Mouse (Mus musculus) stomach, postnatal 0 days (tissue): Measurements from ENCODE around the gene Clmp. TPM values are rescaled to one million over a fixed set of nuclear protein-coding genes. Genes with fewer than 3 reads are reported as not detected.
A peak's percentile ranks its signal among the peaks of the same experiment; 100 is the strongest.

Experiments
- ATAC-seq: fragments of 200-750 bp; cut with Nextera tagmentation; 2 replicates; pipeline ENCODE4 v1.8.0; 2017; ENCODE audit not compliant: low FRiP score, low TSS enrichment
- DNase-seq: peaks from one replicate; pipeline ENCODE4 v3.0.0-alpha.2; 2016; ENCODE audit warnings: low spot score
- H3K27ac ChIP-seq: fragments of 300-500 bp; sonication (generic); replicated peaks from 2 replicates; pipeline ENCODE4 v1.5.1; 2014; ENCODE audit warnings: mild to moderate bottlenecking, control low read depth
- H3K27me3 ChIP-seq: fragments of 300-500 bp; sonication (generic); 2 replicates; pipeline ENCODE4 v1.6.1; 2014; ENCODE audit warnings: low read length; ENCODE audit not compliant: control insufficient read depth, insufficient read depth
- H3K36me3 ChIP-seq: fragments of 300-500 bp; sonication (generic); 2 replicates; pipeline ENCODE4 v1.6.1; 2014; ENCODE audit warnings: low read length, mixed read lengths; ENCODE audit not compliant: control insufficient read depth, insufficient read depth
- H3K4me1 ChIP-seq: fragments of 300-500 bp; sonication (generic); replicated peaks from 2 replicates; pipeline ENCODE4 v1.6.1; 2014; ENCODE audit warnings: antibody characterized with exemption; ENCODE audit not compliant: control insufficient read depth, insufficient read depth
- H3K4me2 ChIP-seq: fragments of 300-500 bp; sonication (generic); replicated peaks from 2 replicates; pipeline ENCODE4 v1.6.1; 2014; ENCODE audit warnings: low read depth, mild to moderate bottlenecking, control low read depth, moderate library complexity
- H3K4me3 ChIP-seq: fragments of 300-500 bp; sonication (generic); 2 replicates; pipeline ENCODE4 v1.5.1; 2014; ENCODE audit warnings: low read depth, low read length, control low read depth
- H3K9ac ChIP-seq: fragments of 300-500 bp; sonication (generic); 2 replicates; pipeline ENCODE4 v1.6.1; 2014; ENCODE audit warnings: mild to moderate bottlenecking, low read length, control low read depth, mixed read lengths
- H3K9me3 ChIP-seq: fragments of 300-500 bp; sonication (generic); 2 replicates; pipeline ENCODE4 v1.6.1; 2016; ENCODE audit warnings: low read length; ENCODE audit not compliant: control insufficient read depth
- CTCF ChIP-seq: IDR thresholded peaks from 2 replicates; pipeline ENCODE4 v1.5.1; 2016; ENCODE audit warnings: antibody characterized with exemption, low read depth, mild to moderate bottlenecking, moderate library complexity
- EP300 ChIP-seq: optimal IDR thresholded peaks from 2 replicates; pipeline ENCODE3; 2016; ENCODE audit warnings: antibody characterized with exemption
- WGBS: fragments of 180-500 bp; shearing (Covaris S2); extraction: QIAGEN DNeasy Blood & Tissue Kit; methylation state at CpG from one replicate; pipeline ENCODE4 v1.1.7; 2014; 5-methylcytosine and 5-hydroxymethylcytosine counted together
- polyA plus RNA-seq: library from polyadenylated mRNA; unstranded; fragments of >200 nt; fragmentation: Nextera tagmentation; extraction: Ambion mirVana; gene quantifications from 2 replicates; pipeline ENCODE4 v1.2.1, GENCODE M21; 2015

Gene Clmp
- polyA plus RNA-seq, 1 experiment from 2014 or later: 17.7 TPM

GRCm38 (mm10) chr9:40730701-40731590, 45.2 kb downstream of the Clmp start:
- H3K4me1 ChIP-seq: no peaks in the 10 kb centered on the region; the same call in 1 of the 2 replicates
- DNase-seq (peak; percentile 79), ATAC-seq (peak; percentile 88)
- under 1% methylated on average over 35 of the region's 35 CpGs for WGBS
- H3K4me3 ChIP-seq: peak overlapping the region; percentile 41
- H3K36me3 ChIP-seq: no peaks in the 10 kb centered on the region
- no peaks in the 10 kb centered on the region for H3K9me3 ChIP-seq
- no peak for TF ChIP-seq EP300
- TF ChIP-seq CTCF: no peak
- H3K4me2 ChIP-seq: peak overlapping the region; percentile 66
- no peaks in the 10 kb centered on the region for H3K27me3 ChIP-seq
- H3K9ac ChIP-seq: peak overlapping the region; percentile 47; the same call in 1 of the 2 replicates
- H3K27ac ChIP-seq: peak overlapping the region; percentile 81

GRCm38 (mm10) chr9:40731591-40732048, 45.9 kb downstream of the Clmp start:
- Histone ChIP-seq H3K27ac (peak overlapping the region; percentile 81), H3K36me3 (no peaks in the 10 kb centered on the region), H3K4me1 (no peaks in the 10 kb centered on the region; the same call in 1 of the 2 replicates), H3K4me2 (peak overlapping the region; percentile 66), H3K9me3 (no peaks in the 10 kb centered on the region), H3K4me3 (peak overlapping the region; percentile 41), H3K27me3 (no peaks in the 10 kb centered on the region), H3K9ac (peak overlapping the region; percentile 47; the same call in 1 of the 2 replicates)
- 15% methylated on average over 7 of the region's 7 CpGs for WGBS
- ATAC-seq (no peak), DNase-seq (no peak)
- TF ChIP-seq EP300 (no peak), CTCF (no peak)

GRCm38 (mm10) chr9:40732302-40732701, 46.5 kb downstream of the Clmp start:
- no peak for TF ChIP-seq CTCF
- no peak for TF ChIP-seq EP300

GRCm38 (mm10) chr9:40737117-40737516, 51.4 kb downstream of the Clmp start:
- Histone ChIP-seq H3K27me3 (no peaks in the 10 kb centered on the region), H3K9me3 (no peaks in the 10 kb centered on the region), H3K4me3 (no peak overlapping the region), H3K4me1 (no peaks in the 10 kb centered on the region), H3K36me3 (no peaks in the 10 kb centered on the region), H3K4me2 (no peak overlapping the region), H3K9ac (no peak overlapping the region), H3K27ac (no peak overlapping the region)
- WGBS: 77% methylated on average over 6 of the region's 6 CpGs
- DNase-seq (no peak), ATAC-seq (no peak)
- TF ChIP-seq CTCF: no peak

More at GRCm38 (mm10) chr9:40732302-40732701, 46.5 kb downstream of the Clmp start:
- H3K4me3 ChIP-seq: no peak overlapping the region
- no peak for DNase-seq
- H3K9ac ChIP-seq: no peak overlapping the region
- 23% methylated on average over 2 of the region's 2 CpGs for WGBS
- H3K4me2 ChIP-seq: no peak overlapping the region
- no peaks in the 10 kb centered on the region; the same call in 1 of the 2 replicates for H3K4me1 ChIP-seq
- ATAC-seq: no peak
- H3K36me3 ChIP-seq: no peaks in the 10 kb centered on the region
- no peaks in the 10 kb centered on the region for H3K9me3 ChIP-seq
- no peaks in the 10 kb centered on the region for H3K27me3 ChIP-seq
- no peak overlapping the region for H3K27ac ChIP-seq

- no peaks in the 10 kb centered on the region for H3K36me3 ChIP-seq
- 52% methylated on average over 7 of the region's 7 CpGs for WGBS
- TF ChIP-seq CTCF (no peak), EP300 (no peak)
- no peak for ATAC-seq
- no peaks in the 10 kb centered on the region for H3K4me1 ChIP-seq
- no peak overlapping the region for H3K4me2 ChIP-seq
- DNase-seq: no peak
- H3K4me3 ChIP-seq: no peak overlapping the region
- no peak overlapping the region for H3K27ac ChIP-seq
- H3K9me3 ChIP-seq: no peaks in the 10 kb centered on the region
- H3K27me3 ChIP-seq: no peaks in the 10 kb centered on the region
- H3K9ac ChIP-seq: no peak overlapping the region
Measured at GRCm38 (mm10) chr9:40743525-40744034, 57.8 kb downstream of the Clmp start.

- no peak overlapping the region for H3K9ac ChIP-seq
- no peak for DNase-seq
- TF ChIP-seq EP300: no peak
- no peak for TF ChIP-seq CTCF
- H3K4me2 ChIP-seq: no peak overlapping the region
- no peaks in the 10 kb centered on the region for H3K36me3 ChIP-seq
- 41% methylated on average over 3 of the region's 3 CpGs for WGBS
- ATAC-seq: no peak
- H3K27me3 ChIP-seq: no peaks in the 10 kb centered on the region
- H3K9me3 ChIP-seq: no peaks in the 10 kb centered on the region
- no peaks in the 10 kb centered on the region for H3K4me1 ChIP-seq
- no peak overlapping the region for H3K27ac ChIP-seq
- H3K4me3 ChIP-seq: no peak overlapping the region
Measured at GRCm38 (mm10) chr9:40744233-40744632, 58.5 kb downstream of the Clmp start.
